ENCODE assay signal across 10 mouse cellular contexts in the genomic region with DNA sequence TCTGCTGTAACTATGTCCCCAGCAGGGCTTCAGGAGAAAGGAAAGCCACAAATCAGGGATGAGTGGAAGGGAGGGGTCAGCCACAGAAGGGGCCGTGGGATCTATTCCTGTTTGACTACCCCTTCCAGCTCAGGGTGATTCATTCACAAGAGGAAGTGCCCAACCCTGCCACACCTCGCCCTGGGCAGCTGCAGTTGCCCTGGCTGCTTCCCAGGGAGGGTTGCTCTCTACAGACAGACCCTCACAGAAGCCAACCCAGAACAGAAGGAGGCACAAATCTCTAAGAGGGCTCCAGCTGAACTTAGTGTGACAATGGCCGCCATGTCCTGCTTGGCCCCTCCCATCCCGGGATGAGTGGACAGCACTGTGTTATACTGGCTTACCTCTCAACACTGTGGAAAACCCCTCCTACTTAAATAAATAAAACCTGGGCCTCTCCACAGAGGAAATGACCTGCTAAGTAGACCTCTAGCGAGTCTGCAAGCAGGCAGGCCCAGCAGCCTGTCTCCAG. TPM values are rescaled to one million over a fixed set of nuclear protein-coding genes. Genes with fewer than 3 reads are reported as not detected.
DNase-seq lines count a peak whose midpoint lies in the region; ATAC-seq and TF ChIP-seq lines count a peak whose summit lies in the region.
"Had no signal": no experiment of that assay in that cellular context is flagged by ENCODE, and none has a peak within 500 bp of the region (broad histone marks: within the 10 kb centered on the region; RNA-seq: fewer than 3 reads in every experiment).

No protein-coding gene starts in this region.

- 68% methylated on average over 5 of the region's 5 CpGs for WGBS in heart, embryonic 10.5 days

- H3K27ac ChIP-seq in heart, embryonic 10.5 days = peak overlapping the region; percentile 67
- no peak overlapping the region for H3K27ac ChIP-seq in left cerebral cortex, adult 2 months
- H3K27ac ChIP-seq: embryonic facial prominence, embryonic 12.5 days had no signal

- H3K4me3 ChIP-seq in heart, embryonic 10.5 days = no peak overlapping the region
- no peak overlapping the region for H3K4me3 ChIP-seq in left cerebral cortex, adult 2 months
- H3K4me3 ChIP-seq: embryonic facial prominence, embryonic 12.5 days had no signal

- no peaks in the 10 kb centered on the region for H3K9me3 ChIP-seq in heart, embryonic 10.5 days
- H3K9me3 ChIP-seq: embryonic facial prominence, embryonic 12.5 days had no signal

- CTCF ChIA-PET in Patski (lab: Charles Lee) = interaction anchor here (0.7 to 2.3 kb wide), 3 partner anchors 115 to 152 kb away, joined by 3 to 6 read pairs (median 3); no protein-coding TSS in a partner anchor

- no peak for DNase-seq in heart, embryonic 10.5 days (ENCODE audit: low spot score)
- DNase-seq in heart, postnatal 36 days = no peak
- no peak for DNase-seq in Patski (ENCODE audit: low read depth, low spot score)
- peak; percentile 50 for DNase-seq in kidney, postnatal 14 days
- peak; percentile 76 to 84 for DNase-seq in lung, postnatal 4 days
- DNase-seq in spleen, adult 18-20 months = no peak
- no peak for DNase-seq in testis, postnatal 14 days (ENCODE audit: low spot score)
- DNase-seq in left cerebral cortex, adult 2 months (ENCODE audit: extremely low spot score in 1 of 2, low spot score in 2 of 2) = no peak
- DNase-seq: thymus, postnatal 25 days had no signal

- POLR2A ChIA-PET in Patski (lab: Charles Lee) = interaction anchor here (1.3 kb wide), 1 partner anchor 140 kb away, joined by 4 read pairs; no protein-coding TSS in a partner anchor

- H3K36me3 ChIP-seq in heart, embryonic 10.5 days = peaks cover 28% of the 10 kb centered on the region

- in situ Hi-C loops in Patski (cut with MboI; ENCODE audit: low pct_unique_long_range_greater_than_20kb) = loop anchor here (10.0 kb wide), 1 partner anchor 306 kb away; no protein-coding TSS in a partner anchor

- H3K4me1 ChIP-seq in heart, embryonic 10.5 days = peaks cover 47% of the 10 kb centered on the region

- intact Hi-C loops in heart, postnatal 36 days (cut with DNase I) = loop anchor here (5.0 kb wide), 2 partner anchors 108 to 288 kb away; no protein-coding TSS in a partner anchor
- intact Hi-C loops in left cerebral cortex, adult 2 months (cut with DNase I) = loop anchor here (10.0 kb wide), 2 partner anchors 286 to 426 kb away; partner anchors contain the start of gene Cfap58

- peak; percentile 26 for ATAC-seq in Patski

- no peak for TF ChIP-seq CTCF in Patski (IDR thresholded peaks at IDR 0.05)
- no peak for TF ChIP-seq CTCF in left cerebral cortex, adult 2 months (IDR thresholded peaks at IDR 0.05)

- H3K27me3 ChIP-seq in heart, embryonic 10.5 days (ENCODE audit: insufficient read depth, poor library complexity, severe bottlenecking) = no peaks in the 10 kb centered on the region
- H3K27me3 ChIP-seq in Patski = no peaks in the 10 kb centered on the region
- H3K27me3 ChIP-seq: embryonic facial prominence, embryonic 12.5 days had no signal

RNA-seq across cellular contexts. Expression of gene Stn1, which starts 28.5 kb away (rescaled TPM):
- 42.2 and 53.8 TPM in 2 replicates for polyA plus RNA-seq in heart, embryonic 10.5 days (2016; fragmentation: Nextera tagmentation; extraction: Ambion mirVana)
- total RNA-seq in heart, postnatal 36 days (2021) = 10 to 100 TPM; 18.0 to 19.8 TPM
- polyA plus RNA-seq in Patski (2021) = 18.3 TPM
- total RNA-seq in left cerebral cortex, adult 2 months (2021) = 10 to 100 TPM; 23.0 to 27.5 TPM

RNA-seq across cellular contexts. Expression of gene Sh3pxd2a, which starts 44.6 kb away (rescaled TPM):
- polyA plus RNA-seq in heart, embryonic 10.5 days (2016; fragmentation: Nextera tagmentation; extraction: Ambion mirVana) = 3.4 and 3.9 TPM in 2 replicates
- 10 to 100 TPM; 47.7 to 59.2 TPM for total RNA-seq in heart, postnatal 36 days (2021)
- polyA plus RNA-seq in Patski (2021) = 37.3 TPM
- total RNA-seq in left cerebral cortex, adult 2 months (2021) = 10 to 100 TPM; 30.2 to 36.8 TPM

Comparison
In these comparisons a context has a peak if more than half of its experiments do, and no peak if none do; other contexts are left out.
1. DNase-seq: peak in kidney, postnatal 14 days (single experiment) and lung, postnatal 4 days (2 of 2); none in heart, embryonic 10.5 days (single experiment), heart, postnatal 36 days (0 of 2), Patski (single experiment), spleen, adult 18-20 months (0 of 2), testis, postnatal 14 days (single experiment) and left cerebral cortex, adult 2 months (0 of 2).